Mouse (Mus musculus) liver, adult 2 months (tissue): ENCODE data around the gene Slc12a7.

ENCODE experiments used
- CTCF ChIP-seq: fragments of 200-500 bp; IDR thresholded peaks from 2 replicates; pipeline ENCODE4 v1.5.1; 2011; ENCODE audit warnings: low read depth, low read length, control low read depth
- POLR2A ChIP-seq: fragments of 200-500 bp; IDR thresholded peaks from 2 replicates; pipeline ENCODE4 v1.6.1; 2011; ENCODE audit warnings: low read length, control low read depth; ENCODE audit not compliant: insufficient read depth; ENCODE audit errors: extremely low read depth

DNA sequence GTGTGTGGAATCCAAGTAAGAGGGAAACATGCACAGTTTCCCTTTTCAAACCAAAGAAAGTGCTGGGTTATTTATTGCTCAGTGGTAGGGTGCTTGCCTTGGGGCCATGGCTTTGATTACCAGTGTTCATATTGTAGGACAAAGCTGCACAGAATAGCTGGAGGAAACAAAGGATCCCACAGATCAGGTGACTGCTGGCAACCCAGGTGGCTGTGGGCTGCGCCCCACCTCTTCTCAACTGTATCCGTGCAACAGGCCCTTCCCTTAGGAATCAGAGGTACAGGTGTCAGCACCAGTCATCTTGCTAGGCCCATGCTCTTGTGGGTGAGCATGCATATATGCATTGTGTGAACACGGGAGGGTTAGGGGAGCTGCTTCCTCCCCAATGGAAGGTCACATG lies 35.4 kb downstream of the Slc12a7 start:
- no peak for TF ChIP-seq CTCF
- no peak for TF ChIP-seq POLR2A
